Mouse (Mus musculus) limb, embryonic 14.5 days (tissue): ENCODE measurements around the gene Gm20388. TPM values are rescaled to one million over a fixed set of nuclear protein-coding genes. Genes with fewer than 3 reads are reported as not detected.
"Not testable (repeated sequence)": the region's sequence is repeated elsewhere in the genome, so short reads cannot be mapped to it uniquely, and the experiment has no call there.

Experiments
- ATAC-seq: fragments of 200-750 bp; cut with Nextera tagmentation; 2 replicates; pipeline ENCODE4 v1.8.0; 2017; ENCODE audit warnings: low read depth, moderate number of reproducible peaks, moderate TSS enrichment; ENCODE audit not compliant: low FRiP score
- DNase-seq: peaks from one replicate; pipeline ENCODE4 v3.0.0-alpha.2; 2015; ENCODE audit warnings: low spot score
- H3K27ac ChIP-seq: fragments of 300-500 bp; sonication (generic); replicated peaks from 2 replicates; pipeline ENCODE4 v1.5.1; 2014; ENCODE audit warnings: low read depth, mild to moderate bottlenecking, low read length, moderate library complexity, mixed read lengths
- H3K27me3 ChIP-seq: fragments of 300-500 bp; sonication (generic); 2 replicates; pipeline ENCODE4 v1.6.1; 2014; ENCODE audit warnings: low read length, mixed read lengths; ENCODE audit not compliant: control insufficient read depth, insufficient read depth
- H3K36me3 ChIP-seq: fragments of 300-500 bp; sonication (generic); 2 replicates; pipeline ENCODE4 v1.6.1; 2014; ENCODE audit warnings: mild to moderate bottlenecking, low read length, moderate library complexity, mixed read lengths; ENCODE audit not compliant: control insufficient read depth, insufficient read depth
- H3K4me1 ChIP-seq: fragments of 300-500 bp; sonication (generic); 2 replicates; pipeline ENCODE4 v1.6.1; 2014; ENCODE audit warnings: antibody characterized with exemption, low read length, mixed read lengths; ENCODE audit not compliant: control insufficient read depth, insufficient read depth
- H3K4me2 ChIP-seq: fragments of 300-500 bp; sonication (generic); replicated peaks from 2 replicates; pipeline ENCODE4 v1.6.1; 2014; ENCODE audit warnings: low read depth, mild to moderate bottlenecking, low read length, moderate library complexity; ENCODE audit not compliant: severe bottlenecking
- H3K4me3 ChIP-seq: fragments of 300-500 bp; sonication (generic); replicated peaks from 2 replicates; pipeline ENCODE4 v1.5.1; 2014; ENCODE audit warnings: low read length
- H3K9ac ChIP-seq: fragments of 300-500 bp; sonication (generic); 2 replicates; pipeline ENCODE4 v1.6.1; 2014; ENCODE audit warnings: mild to moderate bottlenecking, low read depth, low read length, moderate library complexity; ENCODE audit not compliant: severe bottlenecking
- H3K9me3 ChIP-seq: fragments of 300-500 bp; sonication (generic); 2 replicates; pipeline ENCODE4 v1.6.1; 2016; ENCODE audit warnings: low read length; ENCODE audit not compliant: control insufficient read depth
- POLR2A ChIP-seq: fragments of 200-500 bp; IDR thresholded peaks from 2 replicates; pipeline ENCODE4 v1.8.0; 2012; ENCODE audit warnings: inconsistent platforms, mild to moderate bottlenecking, moderate library complexity, borderline replicate concordance; ENCODE audit not compliant: insufficient read depth, insufficient read length; ENCODE audit errors: extremely low read depth
- WGBS: fragments of 180-500 bp; shearing (Covaris S2); extraction: QIAGEN DNeasy Blood & Tissue Kit; methylation state at CpG from one replicate; pipeline ENCODE4 v1.1.7; 2014; 5-methylcytosine and 5-hydroxymethylcytosine counted together
- polyA plus RNA-seq, 2 experiments: library from polyadenylated mRNA; depleted of rRNA in 1 of 2; stranded (reverse) in 1 of 2; unstranded in 1 of 2; fragments of >200 nt; fragmentation: Nextera tagmentation in 1 of 2; extraction: Ambion mirVana in 1 of 2; gene quantifications; 2 replicates each; pipeline versions ENCODE4 v1.2.1 to v1.2.3; 2012 to 2014

The Gm20388 gene
- polyA plus RNA-seq, 2 experiments = 1.9 to 49.9 TPM

- Histone ChIP-seq H3K36me3 (no peaks in the 10 kb centered on the region), H3K27ac (no peak overlapping the region), H3K4me1 (no peaks in the 10 kb centered on the region), H3K4me3 (no peak overlapping the region), H3K9ac (no peak overlapping the region), H3K4me2 (no peak overlapping the region), H3K27me3 (peaks cover 18% of the 10 kb centered on the region), H3K9me3 (peaks cover 17% of the 10 kb centered on the region)
- no peak for ATAC-seq
- TF ChIP-seq POLR2A = no peak
- no peak for DNase-seq
- WGBS = 84% methylated on average over 11 of the region's 11 CpGs
Measured at GRCm38 (mm10) chr8:121134512-121134911, 1223.9 kb downstream of the Gm20388 start.

- WGBS = 88% methylated on average over 6 of the region's 6 CpGs
- H3K4me3 ChIP-seq = no peak overlapping the region
- DNase-seq (no peak), ATAC-seq (no peak)
- H3K27ac ChIP-seq = no peak overlapping the region
- no peak for TF ChIP-seq POLR2A
- H3K27me3 ChIP-seq = no peaks in the 10 kb centered on the region
- no peaks in the 10 kb centered on the region for H3K36me3 ChIP-seq
- H3K9ac ChIP-seq = no peak overlapping the region
- H3K4me2 ChIP-seq = no peak overlapping the region
- no peaks in the 10 kb centered on the region for H3K4me1 ChIP-seq
- peaks cover 17% of the 10 kb centered on the region for H3K9me3 ChIP-seq
Measured at GRCm38 (mm10) chr8:121136856-121137255, 1226.2 kb downstream of the Gm20388 start.

- H3K9ac ChIP-seq, H3K27ac ChIP-seq, H3K9me3 ChIP-seq, ATAC-seq, H3K27me3 ChIP-seq, H3K4me1 ChIP-seq, DNase-seq, H3K4me3 ChIP-seq, H3K36me3 ChIP-seq, H3K4me2 ChIP-seq: not testable (repeated sequence)
- WGBS = 76% methylated on average over 4 of the region's 6 CpGs
Measured at GRCm38 (mm10) chr8:121145457-121146134, 1235.0 kb downstream of the Gm20388 start.

- Histone ChIP-seq H3K9ac (no peak overlapping the region), H3K27ac (no peak overlapping the region), H3K9me3 (no peaks in the 10 kb centered on the region), H3K27me3 (no peaks in the 10 kb centered on the region), H3K4me1 (peaks cover 4% of the 10 kb centered on the region), H3K4me2 (no peak overlapping the region), H3K4me3 (no peak overlapping the region), H3K36me3 (no peaks in the 10 kb centered on the region)
- 1% methylated on average over 8 of the region's 8 CpGs for WGBS
- no peak for ATAC-seq
- no peak for TF ChIP-seq POLR2A
- DNase-seq = no peak
Measured at GRCm38 (mm10) chr8:121148573-121149083, 1238.0 kb downstream of the Gm20388 start.

- Histone ChIP-seq H3K9me3 (no peaks in the 10 kb centered on the region), H3K27me3 (no peaks in the 10 kb centered on the region), H3K4me1 (peaks cover 4% of the 10 kb centered on the region), H3K4me3 (no peak overlapping the region), H3K4me2 (no peak overlapping the region), H3K27ac (no peak overlapping the region), H3K9ac (no peak overlapping the region), H3K36me3 (no peaks in the 10 kb centered on the region)
- no peak for TF ChIP-seq POLR2A
- no peak for ATAC-seq
- 56% methylated on average over 12 of the region's 12 CpGs for WGBS
- DNase-seq = no peak
Measured at GRCm38 (mm10) chr8:121152394-121152793, 1241.8 kb downstream of the Gm20388 start.
